Mouse (Mus musculus) brown adipose tissue, adult 24 weeks (tissue): Measurements from ENCODE around the gene Chp1. TPM values are rescaled to one million over a fixed set of nuclear protein-coding genes. Genes with fewer than 3 reads are reported as not detected.
"Not testable (repeated sequence)": the region's sequence is repeated elsewhere in the genome, so short reads cannot be mapped to it uniquely, and the experiment has no call there.

ENCODE experiments used
- H3K27ac ChIP-seq: fragments of 200-500 bp; replicated peaks from 2 replicates; pipeline ENCODE4 v1.5.1; 2012; ENCODE audit warnings: low read depth, mild to moderate bottlenecking, low read length
- H3K4me1 ChIP-seq: fragments of 200-500 bp; 2 replicates; pipeline ENCODE4 v1.6.1; 2012; ENCODE audit warnings: low read length, mixed read lengths; ENCODE audit not compliant: control insufficient read depth, insufficient read depth, insufficient read length
- H3K4me3 ChIP-seq: fragments of 200-500 bp; 2 replicates; pipeline ENCODE4 v1.5.1; 2012; ENCODE audit warnings: low read depth, mild to moderate bottlenecking, low read length, moderate library complexity; ENCODE audit not compliant: insufficient read depth
- polyA plus RNA-seq: library from polyadenylated mRNA; stranded (reverse); fragments of >200 nt; gene quantifications from 2 replicates; pipeline ENCODE4 v1.2.4, GENCODE M21; 2012; ENCODE audit not compliant: missing spikeins, insufficient read depth, insufficient read length

Chp1 gene
- polyA plus RNA-seq, 1 experiment: 269 TPM

DNA sequence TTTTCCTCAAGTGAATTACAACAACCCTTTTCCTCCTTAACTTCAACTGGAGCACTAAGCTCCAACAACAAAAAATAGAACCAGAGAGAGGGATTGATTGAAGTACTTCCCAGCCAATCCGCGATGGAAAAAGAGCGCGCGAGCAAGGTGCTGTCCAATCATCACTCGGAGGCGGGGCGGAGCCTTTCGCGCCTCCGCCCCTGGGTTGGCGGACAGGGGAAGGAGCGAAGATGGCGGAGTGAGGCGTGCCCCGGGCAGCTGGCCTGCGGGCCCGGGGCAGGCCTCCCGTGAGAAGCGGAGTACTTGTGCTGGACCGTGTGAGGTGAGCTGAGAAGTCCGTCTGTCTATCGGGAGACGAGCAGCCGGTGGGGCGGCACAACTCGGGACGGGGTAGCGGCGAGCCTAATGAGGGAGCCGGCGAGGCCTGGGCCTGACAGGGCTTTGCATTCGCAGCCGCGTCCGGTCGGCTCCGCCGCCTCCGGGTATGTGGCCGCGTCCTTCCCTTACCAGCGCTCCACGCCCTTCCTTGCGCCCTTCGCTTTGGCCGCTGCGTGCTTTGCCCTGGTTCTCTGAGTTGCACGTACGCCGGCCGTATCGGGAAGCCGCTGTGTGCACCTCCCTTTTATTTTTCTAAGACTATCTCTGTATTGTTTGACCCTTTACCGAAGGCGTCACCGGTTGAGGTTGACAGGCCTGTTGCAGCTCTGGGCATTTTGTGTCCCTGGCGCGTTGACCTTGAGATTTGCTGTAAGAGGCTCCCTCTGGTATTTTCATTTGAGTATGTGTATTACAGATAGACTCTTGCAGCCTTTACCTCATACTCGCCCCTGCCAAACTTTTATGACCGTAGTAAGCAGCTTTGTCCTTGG lies 46.9 kb downstream of the Chp1 start:
- H3K27ac ChIP-seq: peak overlapping the region; percentile 99
- H3K4me1 ChIP-seq: peaks cover 4% of the 10 kb centered on the region
- peak overlapping the region; percentile 97 for H3K4me3 ChIP-seq

DNA sequence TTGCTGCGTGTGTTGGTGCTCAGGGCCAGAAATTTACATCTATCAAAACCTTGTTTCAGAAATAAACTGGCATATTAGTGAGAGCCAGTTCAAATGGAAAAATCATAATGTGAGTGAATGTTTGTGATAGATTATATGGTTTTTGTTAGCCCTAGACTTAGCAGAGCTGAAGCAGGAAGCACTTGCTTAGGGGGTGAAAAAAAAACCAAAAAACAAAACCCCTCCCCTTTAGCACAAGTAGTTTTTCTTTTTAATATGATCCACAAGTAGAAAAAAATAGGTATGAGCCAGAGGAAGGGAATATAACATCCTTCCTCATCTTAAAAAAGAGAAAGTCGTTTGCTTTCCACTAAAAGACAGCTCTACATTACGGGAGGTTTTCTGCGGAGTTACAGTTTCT lies 47.8 kb downstream of the Chp1 start:
- Histone ChIP-seq H3K4me3 (peak overlapping the region; percentile 97), H3K27ac (peak overlapping the region; percentile 99), H3K4me1 (peaks cover 4% of the 10 kb centered on the region)

DNA sequence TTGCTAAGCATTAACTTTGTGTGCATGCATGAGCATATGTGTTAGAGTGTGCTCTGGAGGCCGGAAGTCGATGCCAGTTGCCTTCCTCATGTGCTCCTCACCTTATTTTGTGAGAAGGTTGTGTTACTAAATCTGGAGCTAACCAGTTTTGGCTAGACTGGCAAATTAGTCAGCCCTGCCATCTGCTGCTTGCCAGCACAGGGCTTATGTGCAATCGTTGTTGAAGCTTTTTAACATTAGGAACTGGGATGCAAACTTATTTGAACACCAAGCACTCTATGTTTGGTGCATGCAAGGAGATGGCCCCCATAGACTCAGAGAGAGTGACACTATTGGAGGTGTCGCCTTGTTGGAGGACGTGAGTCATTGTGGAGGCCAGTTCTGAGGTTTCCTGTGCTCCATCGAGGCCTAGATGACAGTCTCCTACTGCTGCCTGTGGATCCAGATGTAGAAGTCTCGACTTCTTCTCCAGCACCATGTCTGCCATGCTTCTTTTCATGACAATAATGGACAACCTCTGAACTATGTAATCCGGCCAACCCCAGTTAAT lies 49.4 kb downstream of the Chp1 start:
- peaks cover 9% of the 10 kb centered on the region for H3K4me1 ChIP-seq
- H3K4me3 ChIP-seq: no peak overlapping the region
- H3K27ac ChIP-seq: no peak overlapping the region

GRCm38 (mm10) chr2:119601027-119601426 lies 53.5 kb downstream of the Chp1 start:
- no peak overlapping the region for H3K4me3 ChIP-seq
- no peak overlapping the region for H3K27ac ChIP-seq
- H3K4me1 ChIP-seq: peaks cover 7% of the 10 kb centered on the region

GRCm38 (mm10) chr2:119601575-119601974 lies 54.1 kb downstream of the Chp1 start:
- not testable (repeated sequence) for H3K4me3 ChIP-seq, H3K27ac ChIP-seq, H3K4me1 ChIP-seq

- peaks cover 7% of the 10 kb centered on the region for H3K4me1 ChIP-seq
- no peak overlapping the region for H3K4me3 ChIP-seq
- H3K27ac ChIP-seq: no peak overlapping the region
Measured at GRCm38 (mm10) chr2:119602488-119602887, 55.0 kb downstream of the Chp1 start.

GRCm38 (mm10) chr2:119603909-119604308 lies 56.4 kb downstream of the Chp1 start:
- Histone ChIP-seq H3K27ac (no peak overlapping the region), H3K4me1 (peaks cover 4% of the 10 kb centered on the region; the same call in 1 of the 2 replicates), H3K4me3 (no peak overlapping the region)

- Histone ChIP-seq H3K4me1 (peaks cover 4% of the 10 kb centered on the region; the same call in 1 of the 2 replicates), H3K27ac (no peak overlapping the region), H3K4me3 (no peak overlapping the region)
Measured at GRCm38 (mm10) chr2:119605361-119605973, 58.0 kb downstream of the Chp1 start.

- Histone ChIP-seq H3K4me1 (no peaks in the 10 kb centered on the region), H3K27ac (no peak overlapping the region), H3K4me3 (no peak overlapping the region)
Measured at GRCm38 (mm10) chr2:119607023-119607422, 59.5 kb downstream of the Chp1 start.

DNA sequence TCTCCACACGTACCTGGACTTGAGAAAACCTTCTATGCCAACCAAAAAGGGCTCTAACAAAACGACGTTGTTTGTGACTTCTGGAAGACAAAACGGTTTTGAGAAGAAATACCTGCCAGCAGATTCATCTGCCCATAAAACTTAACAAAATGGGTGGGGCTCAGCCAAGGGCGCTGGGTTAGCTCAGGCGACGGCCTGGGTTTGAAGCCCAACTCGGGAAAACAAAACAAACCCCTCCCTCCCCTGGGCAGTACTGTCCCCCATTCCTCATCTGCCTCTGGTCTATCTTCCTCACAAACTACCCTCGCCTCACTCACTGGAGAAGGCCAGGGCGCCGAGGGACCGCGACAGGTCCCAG lies 70.3 kb downstream of the Chp1 start:
- peak overlapping the region; percentile 69 for H3K4me3 ChIP-seq
- no peaks in the 10 kb centered on the region for H3K4me1 ChIP-seq
- H3K27ac ChIP-seq: no peak overlapping the region

GRCm38 (mm10) chr2:119618199-119618982 lies 70.9 kb downstream of the Chp1 start, which contains the start of the genes Nusap1 and Oip5:
TSS of gene Nusap1 (plus strand) at chr2:119618298.
TSS of gene Oip5 (minus strand) at chr2:119618469.
- Histone ChIP-seq H3K27ac (no peak within 1 kb of the TSS), H3K4me1 (no peaks in the 10 kb centered on the region), H3K4me3 (peak within 1 kb of the TSS; percentile 71)

- H3K4me1 ChIP-seq, H3K27ac ChIP-seq: not testable (repeated sequence)
- H3K4me3 ChIP-seq: peak overlapping the region; percentile 71
Measured at GRCm38 (mm10) chr2:119619002-119619401, 71.5 kb downstream of the Chp1 start.

GRCm38 (mm10) chr2:119621302-119621701 lies 73.8 kb downstream of the Chp1 start:
- H3K4me1 ChIP-seq: no peaks in the 10 kb centered on the region
- H3K4me3 ChIP-seq: no peak overlapping the region
- no peak overlapping the region for H3K27ac ChIP-seq
